Mouse (Mus musculus): ENCODE data around the gene Cdk2. TPM values are rescaled to one million over a fixed set of nuclear protein-coding genes. Genes with fewer than 3 reads are reported as not detected.

Cdk2 gene
- polyA plus RNA-seq (2014; fragmentation: Illumina TruSeq; extraction: RNeasy Lipid Tissue Mini Kit (QIAGEN cat#74804); ENCODE audit: low read depth, low replicate concordance), result 5.6 TPM

DNA sequence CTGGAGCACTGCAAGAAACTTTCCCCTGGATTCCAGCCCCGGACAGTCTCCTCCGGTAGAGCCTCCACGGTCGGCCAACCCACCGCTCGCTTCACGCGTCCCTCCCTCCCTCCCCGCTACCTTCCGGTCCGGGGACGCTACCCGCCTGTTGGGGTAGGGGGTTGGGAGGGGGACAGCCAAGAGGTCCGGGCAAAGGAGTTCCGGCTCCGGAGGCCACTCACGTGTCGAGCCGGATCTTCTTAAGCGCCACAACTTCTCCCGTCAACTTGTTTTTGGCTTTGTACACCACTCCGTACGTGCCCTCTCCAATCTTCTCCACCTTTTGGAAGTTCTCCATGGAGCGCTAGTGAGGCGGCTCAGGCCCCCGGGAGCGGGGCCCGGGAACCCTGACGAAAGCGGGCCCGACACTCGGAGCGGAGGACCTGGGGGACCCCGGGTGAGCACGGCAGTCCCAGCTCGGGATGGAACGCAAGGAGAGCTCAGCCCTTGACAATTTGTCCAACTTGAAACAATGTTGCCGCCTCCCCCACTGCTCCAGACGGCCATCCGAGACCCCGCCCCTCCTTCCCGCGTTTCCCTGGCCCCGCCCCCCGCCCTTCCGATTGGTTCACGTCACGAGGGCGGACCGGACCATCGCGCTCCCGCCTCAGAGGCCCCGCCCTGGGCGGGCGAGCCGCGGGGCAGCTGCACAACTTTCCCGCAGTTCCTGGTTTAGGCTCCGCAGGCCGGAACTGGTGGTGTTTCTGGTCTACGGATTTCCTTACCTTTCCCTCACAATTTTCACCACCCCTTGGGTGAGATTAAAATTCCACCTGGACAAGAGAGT, at the start of gene Cdk2:
Gene Cdk2, minus strand, starts transcription at position 541 of the 826 bp plus-strand sequence.

DNA sequence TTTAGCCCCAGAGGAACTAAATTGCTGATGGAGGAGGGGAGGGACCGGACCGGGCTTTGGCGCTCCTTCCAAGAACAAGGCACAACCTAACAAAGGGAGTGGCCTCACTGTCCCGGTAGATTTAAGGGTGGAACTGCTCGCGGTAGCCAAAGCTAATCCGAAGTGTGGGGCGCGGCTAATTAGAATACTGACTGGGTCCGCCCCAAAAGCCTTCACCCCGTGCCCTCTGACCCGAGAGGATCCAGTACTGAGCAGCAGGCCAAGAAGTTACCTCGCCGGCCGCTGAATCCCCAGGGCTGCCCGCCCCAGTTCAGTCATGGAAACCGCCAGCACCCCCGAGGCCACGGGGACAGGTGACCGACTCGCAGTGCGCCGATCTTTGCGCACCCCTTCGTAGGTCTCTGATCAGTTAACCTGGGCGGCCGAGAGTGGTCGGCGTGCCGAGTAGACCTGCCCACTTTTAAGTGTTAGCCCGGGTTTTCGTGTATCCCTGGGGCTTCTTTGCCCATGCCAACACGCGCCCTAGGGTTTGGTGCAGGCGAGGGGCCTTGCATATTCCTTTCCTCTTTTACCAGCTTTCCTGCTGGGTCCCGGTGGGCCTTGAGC, 42.9 kb upstream of the Cdk2 start, which contains the start of gene Pym1:
Gene Pym1, plus strand, starts transcription at position 244 of the 606 bp plus-strand sequence.

DNA sequence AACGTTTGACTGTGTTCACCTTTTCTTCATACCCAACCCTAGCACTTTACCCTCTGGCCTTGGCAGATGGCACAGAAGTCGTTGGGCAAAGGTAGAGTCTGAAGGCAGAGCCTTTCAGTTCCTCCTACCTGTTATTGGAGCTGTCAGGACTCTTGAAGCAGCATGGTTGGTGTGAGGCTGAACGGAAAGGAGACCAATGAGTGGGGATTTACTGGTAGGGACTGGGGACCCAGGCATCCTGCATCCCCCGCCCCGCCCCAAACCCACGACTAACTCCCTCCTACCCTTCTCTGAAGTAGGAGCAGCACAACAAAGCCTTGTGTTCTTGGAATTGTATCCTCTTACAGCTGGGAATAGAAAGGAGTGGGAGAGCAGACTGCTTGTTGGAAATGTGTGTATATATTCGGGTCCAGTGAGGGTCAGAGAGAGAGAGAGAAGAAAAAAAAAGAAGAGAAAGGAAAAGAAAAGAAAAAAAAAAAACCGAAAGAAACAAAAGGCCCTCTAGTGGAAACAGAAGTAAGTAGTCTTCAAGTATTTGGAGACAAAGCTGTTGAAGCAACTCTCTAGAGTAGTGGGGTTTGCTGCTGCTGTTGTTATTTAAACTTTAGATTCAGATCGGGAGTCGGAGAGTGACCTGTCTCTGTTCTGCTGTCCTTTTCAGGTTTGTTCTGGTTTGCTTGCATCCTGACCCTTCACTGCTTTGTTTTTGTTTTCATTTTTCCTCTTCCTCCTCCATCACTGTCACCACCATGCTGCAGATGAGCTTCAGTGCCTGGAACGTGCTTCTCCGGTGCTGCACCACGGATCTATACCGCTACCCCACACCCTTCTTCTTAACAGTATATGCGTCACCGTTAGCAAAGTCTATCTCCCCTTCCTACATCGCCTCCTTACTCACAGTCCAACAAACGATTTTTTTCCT, 40.1 kb upstream of the Cdk2 start, which contains the start of gene Dgka:
Gene Dgka, minus strand, starts transcription at position 176 of the 922 bp plus-strand sequence.

DNA sequence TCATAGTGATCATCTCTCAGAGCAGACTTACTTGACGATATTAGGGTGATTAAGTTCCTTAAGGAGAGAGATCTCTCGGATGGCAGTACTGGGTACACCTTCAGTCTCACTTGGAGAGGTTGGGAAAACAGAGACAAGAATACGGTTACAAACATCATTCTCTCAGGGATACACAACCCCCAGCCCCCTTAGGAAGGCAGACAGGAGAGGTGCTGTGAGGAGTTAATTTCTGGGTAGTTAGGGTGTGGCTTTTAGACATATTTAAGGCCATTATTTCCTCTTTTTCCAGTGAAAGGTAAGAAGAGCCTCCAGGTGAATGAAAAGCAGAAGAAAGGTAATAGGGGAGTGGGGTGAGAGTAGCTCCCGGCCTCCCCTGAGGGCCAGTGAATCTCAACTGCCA, 936 bp downstream of the Cdk2 start, which contains the start of gene Pmel:
Gene Pmel, plus strand, starts transcription at position 301 of the 400 bp plus-strand sequence.

DNA sequence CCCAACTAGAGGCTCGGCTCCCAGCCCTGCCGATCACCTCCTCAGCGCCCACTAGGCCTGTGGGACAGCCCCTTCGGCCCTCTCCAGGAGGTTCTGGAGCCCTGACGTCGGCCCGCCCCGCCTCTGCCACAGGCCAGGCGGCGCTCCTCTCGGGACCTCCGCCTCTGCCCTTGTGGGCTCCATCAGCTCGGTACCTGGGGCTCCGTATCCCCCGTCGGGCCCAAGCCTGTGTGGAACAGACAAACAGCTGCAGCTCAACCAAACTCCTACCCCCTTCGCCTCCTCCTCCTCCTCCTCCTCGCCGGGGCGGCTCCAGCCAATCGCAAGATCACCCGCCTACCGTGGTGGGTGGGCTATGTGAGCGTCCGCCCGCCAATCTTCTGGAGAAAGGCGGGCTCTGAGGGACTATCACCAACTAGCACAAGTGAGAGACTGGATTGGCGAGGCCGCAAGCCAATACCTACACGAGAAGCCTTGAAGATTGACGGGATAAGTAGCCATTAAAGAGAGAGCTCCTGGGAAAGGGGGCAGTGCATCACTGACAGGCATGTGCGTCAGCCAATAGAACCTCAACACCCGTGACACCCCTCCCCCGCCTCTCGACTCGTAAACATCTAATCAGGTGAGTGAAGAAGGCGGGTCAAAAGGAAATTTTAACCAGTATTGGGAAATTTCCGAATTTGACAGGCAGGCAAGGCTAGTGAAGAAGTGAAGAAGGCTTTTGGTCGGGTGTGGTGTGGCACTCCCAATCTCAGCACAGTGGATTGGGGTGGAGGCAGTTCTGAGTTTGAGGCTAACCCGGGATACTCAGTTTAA, 8.6 kb downstream of the Cdk2 start, which contains the start of gene Rab5b:
Gene Rab5b, minus strand, starts transcription at position 273 of the 816 bp plus-strand sequence.

DNA sequence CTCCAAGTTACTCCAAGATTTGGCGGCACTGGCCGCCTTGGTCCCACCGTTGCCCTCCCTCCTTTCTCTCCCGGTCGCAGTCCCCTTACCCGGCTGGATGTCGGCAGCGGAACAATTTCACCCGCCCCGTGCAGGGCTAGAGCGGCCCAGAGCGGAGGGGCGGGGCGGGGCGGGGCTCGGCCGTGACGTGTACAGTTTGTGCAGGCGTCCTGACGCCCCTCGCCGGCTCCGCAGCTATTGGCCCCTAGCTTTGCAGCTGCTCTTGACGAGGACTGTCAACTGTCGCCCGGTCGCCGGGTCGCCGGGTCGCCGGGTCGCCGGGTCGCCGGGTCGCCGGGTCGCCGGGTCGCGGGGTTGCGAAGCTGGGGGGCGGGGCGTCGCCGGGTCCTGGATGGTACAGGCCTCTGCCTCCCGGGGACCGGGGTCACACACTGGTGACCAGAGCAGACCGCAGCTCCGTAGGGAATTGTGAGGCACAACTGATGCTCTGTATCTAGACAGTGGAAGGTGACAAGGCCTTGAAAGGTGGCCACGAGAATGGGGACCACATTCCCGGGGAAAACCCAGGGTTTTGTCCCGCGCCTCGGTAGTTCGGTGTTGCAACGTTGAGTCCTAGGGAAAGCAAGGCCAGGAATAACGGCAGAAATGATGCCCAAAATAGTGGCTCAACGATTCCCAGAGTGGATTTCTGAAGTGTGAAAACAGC, 30.9 kb downstream of the Cdk2 start, which contains the start of gene Suox:
Gene Suox, minus strand, starts transcription at position 311 of the 706 bp plus-strand sequence.

Other genes starting within 250 kb of the Cdk2 start
- gene Smarcc2, start 245.8 kb downstream of the Cdk2 start, polyA plus RNA-seq (2014; fragmentation: Illumina TruSeq; extraction: RNeasy Lipid Tissue Mini Kit (QIAGEN cat#74804); ENCODE audit: low read depth, low replicate concordance), result 34.1 TPM
- gene Myl6, start 210.9 kb downstream of the Cdk2 start, polyA plus RNA-seq (2014; fragmentation: Illumina TruSeq; extraction: RNeasy Lipid Tissue Mini Kit (QIAGEN cat#74804); ENCODE audit: low read depth, low replicate concordance), result 58.1 TPM
- gene Myl6b, start 206.3 kb downstream of the Cdk2 start, polyA plus RNA-seq (2014; fragmentation: Illumina TruSeq; extraction: RNeasy Lipid Tissue Mini Kit (QIAGEN cat#74804); ENCODE audit: low read depth, low replicate concordance), result not detected
- 1.4 TPM for gene Esyt1, start 179.2 kb downstream of the Cdk2 start, polyA plus RNA-seq (2014; fragmentation: Illumina TruSeq; extraction: RNeasy Lipid Tissue Mini Kit (QIAGEN cat#74804); ENCODE audit: low read depth, low replicate concordance)
- gene Zc3h10, start 157.3 kb downstream of the Cdk2 start, polyA plus RNA-seq (2014; fragmentation: Illumina TruSeq; extraction: RNeasy Lipid Tissue Mini Kit (QIAGEN cat#74804); ENCODE audit: low read depth, low replicate concordance), result 0.85 TPM
- 17.9 TPM for gene Rpl41, start 155.7 kb downstream of the Cdk2 start, polyA plus RNA-seq (2014; fragmentation: Illumina TruSeq; extraction: RNeasy Lipid Tissue Mini Kit (QIAGEN cat#74804); ENCODE audit: low read depth, low replicate concordance)
- gene Pa2g4, start 139.0 kb downstream of the Cdk2 start, polyA plus RNA-seq (2014; fragmentation: Illumina TruSeq; extraction: RNeasy Lipid Tissue Mini Kit (QIAGEN cat#74804); ENCODE audit: low read depth, low replicate concordance), result 57.7 TPM
- gene Erbb3, start 115.4 kb downstream of the Cdk2 start, polyA plus RNA-seq (2014; fragmentation: Illumina TruSeq; extraction: RNeasy Lipid Tissue Mini Kit (QIAGEN cat#74804); ENCODE audit: low read depth, low replicate concordance), result 51.1 TPM
- 7.3 TPM for gene Rps26, start 78.3 kb downstream of the Cdk2 start, polyA plus RNA-seq (2014; fragmentation: Illumina TruSeq; extraction: RNeasy Lipid Tissue Mini Kit (QIAGEN cat#74804); ENCODE audit: low read depth, low replicate concordance)
- 0.13 TPM for gene Ikzf4, start 59.0 kb downstream of the Cdk2 start, polyA plus RNA-seq (2014; fragmentation: Illumina TruSeq; extraction: RNeasy Lipid Tissue Mini Kit (QIAGEN cat#74804); ENCODE audit: low read depth, low replicate concordance)
- gene Suox, start 31.0 kb downstream of the Cdk2 start, polyA plus RNA-seq (2014; fragmentation: Illumina TruSeq; extraction: RNeasy Lipid Tissue Mini Kit (QIAGEN cat#74804); ENCODE audit: low read depth, low replicate concordance), result 75.1 TPM
- 81.8 TPM for gene Rab5b, start 8.8 kb downstream of the Cdk2 start, polyA plus RNA-seq (2014; fragmentation: Illumina TruSeq; extraction: RNeasy Lipid Tissue Mini Kit (QIAGEN cat#74804); ENCODE audit: low read depth, low replicate concordance)
- not detected for gene Pmel, start 836 bp downstream of the Cdk2 start, polyA plus RNA-seq (2014; fragmentation: Illumina TruSeq; extraction: RNeasy Lipid Tissue Mini Kit (QIAGEN cat#74804); ENCODE audit: low read depth, low replicate concordance)
- 5.1 TPM for gene Dgka, start 39.8 kb upstream of the Cdk2 start, polyA plus RNA-seq (2014; fragmentation: Illumina TruSeq; extraction: RNeasy Lipid Tissue Mini Kit (QIAGEN cat#74804); ENCODE audit: low read depth, low replicate concordance)
- 2.5 TPM for gene Pym1, start 42.9 kb upstream of the Cdk2 start, polyA plus RNA-seq (2014; fragmentation: Illumina TruSeq; extraction: RNeasy Lipid Tissue Mini Kit (QIAGEN cat#74804); ENCODE audit: low read depth, low replicate concordance)
- 56.0 TPM for gene Mmp19, start 85.9 kb upstream of the Cdk2 start, polyA plus RNA-seq (2014; fragmentation: Illumina TruSeq; extraction: RNeasy Lipid Tissue Mini Kit (QIAGEN cat#74804); ENCODE audit: low read depth, low replicate concordance)
- gene Dnajc14, start 99.0 kb upstream of the Cdk2 start, polyA plus RNA-seq (2014; fragmentation: Illumina TruSeq; extraction: RNeasy Lipid Tissue Mini Kit (QIAGEN cat#74804); ENCODE audit: low read depth, low replicate concordance), result 19.5 TPM
- 2.1 TPM for gene Tmem198b, start 99.3 kb upstream of the Cdk2 start, polyA plus RNA-seq (2014; fragmentation: Illumina TruSeq; extraction: RNeasy Lipid Tissue Mini Kit (QIAGEN cat#74804); ENCODE audit: low read depth, low replicate concordance)
- 153 TPM for gene Sarnp, start 112.3 kb upstream of the Cdk2 start, polyA plus RNA-seq (2014; fragmentation: Illumina TruSeq; extraction: RNeasy Lipid Tissue Mini Kit (QIAGEN cat#74804); ENCODE audit: low read depth, low replicate concordance)
- gene Ormdl2, start 116.6 kb upstream of the Cdk2 start, polyA plus RNA-seq (2014; fragmentation: Illumina TruSeq; extraction: RNeasy Lipid Tissue Mini Kit (QIAGEN cat#74804); ENCODE audit: low read depth, low replicate concordance), result 126 TPM
- not detected for gene Gdf11, start 186.7 kb upstream of the Cdk2 start, polyA plus RNA-seq (2014; fragmentation: Illumina TruSeq; extraction: RNeasy Lipid Tissue Mini Kit (QIAGEN cat#74804); ENCODE audit: low read depth, low replicate concordance)
- 7.7 TPM for gene Cd63, start 196.0 kb upstream of the Cdk2 start, polyA plus RNA-seq (2014; fragmentation: Illumina TruSeq; extraction: RNeasy Lipid Tissue Mini Kit (QIAGEN cat#74804); ENCODE audit: low read depth, low replicate concordance)
- gene Rdh5, start 217.9 kb upstream of the Cdk2 start, polyA plus RNA-seq (2014; fragmentation: Illumina TruSeq; extraction: RNeasy Lipid Tissue Mini Kit (QIAGEN cat#74804); ENCODE audit: low read depth, low replicate concordance), result 7.7 TPM
- 15.0 TPM for gene Bloc1s1, start 219.0 kb upstream of the Cdk2 start, polyA plus RNA-seq (2014; fragmentation: Illumina TruSeq; extraction: RNeasy Lipid Tissue Mini Kit (QIAGEN cat#74804); ENCODE audit: low read depth, low replicate concordance)
- 0.69 TPM for gene Itga7, start 228.8 kb upstream of the Cdk2 start, polyA plus RNA-seq (2014; fragmentation: Illumina TruSeq; extraction: RNeasy Lipid Tissue Mini Kit (QIAGEN cat#74804); ENCODE audit: low read depth, low replicate concordance)

Measured in liver, adult 10 weeks (tissue).